Mouse (Mus musculus) cerebellum, adult 9-10 months (tissue): ENCODE results near the gene Tnfrsf11a.
"Not testable (repeated sequence)": the region's sequence is repeated elsewhere in the genome, so short reads cannot be mapped to it uniquely, and the experiment has no call there.

Source experiments
- DNase-seq: peaks from one replicate; pipeline ENCODE4 v3.0.0; 2022

The Tnfrsf11a gene

GRCm38 (mm10) chr1:105786731-105787357 lies 6.3 kb downstream of the Tnfrsf11a start:
- DNase-seq, result no peak

GRCm38 (mm10) chr1:105790103-105790502 lies 9.6 kb downstream of the Tnfrsf11a start:
- DNase-seq, result no peak

- no peak for DNase-seq
Observed at GRCm38 (mm10) chr1:105794670-105795069, 14.2 kb downstream of the Tnfrsf11a start.

DNA sequence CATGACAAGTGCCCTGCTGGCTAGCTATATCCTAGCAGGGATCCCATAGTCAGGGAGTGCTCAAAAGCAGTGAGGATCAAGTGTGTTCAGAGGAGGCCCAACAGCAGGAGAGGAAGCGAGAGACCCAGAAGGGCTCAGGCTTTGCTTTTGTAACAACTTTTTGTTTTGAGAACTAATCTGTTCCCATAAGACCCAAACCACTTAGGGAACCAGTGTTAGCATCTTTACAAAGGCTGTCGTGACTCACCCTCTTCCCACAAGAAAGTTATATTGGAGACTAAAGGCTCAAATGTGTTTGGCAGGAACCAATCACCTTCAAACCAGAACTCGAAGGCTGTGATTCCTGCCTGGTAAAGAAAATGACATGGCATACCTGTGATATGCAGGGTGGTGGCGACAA lies 15.2 kb downstream of the Tnfrsf11a start:
- DNase-seq, result no peak

GRCm38 (mm10) chr1:105800570-105800969 lies 20.1 kb downstream of the Tnfrsf11a start:
- no peak for DNase-seq

DNA sequence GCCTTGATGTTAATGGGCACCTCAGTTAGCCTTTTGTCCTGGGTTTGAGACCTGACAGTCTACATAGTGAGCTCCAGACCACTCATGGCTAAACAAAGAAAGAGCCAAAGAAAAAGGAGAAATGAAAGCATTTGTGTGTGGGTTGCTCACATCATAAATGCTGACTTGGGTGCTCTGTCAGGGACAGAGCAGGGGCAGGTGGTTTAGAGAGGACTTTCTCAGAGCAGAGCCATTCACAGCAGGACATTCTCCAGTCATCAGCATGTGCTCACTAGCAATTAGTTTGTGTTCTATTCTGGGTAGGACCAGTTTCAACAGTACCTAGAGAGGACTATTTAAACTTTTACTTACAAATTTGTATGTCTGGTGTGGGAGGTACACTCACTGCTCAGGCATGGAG lies 20.7 kb downstream of the Tnfrsf11a start:
- DNase-seq, result no peak

- DNase-seq, result no peak
Observed at GRCm38 (mm10) chr1:105802941-105803340, 22.4 kb downstream of the Tnfrsf11a start.

DNA sequence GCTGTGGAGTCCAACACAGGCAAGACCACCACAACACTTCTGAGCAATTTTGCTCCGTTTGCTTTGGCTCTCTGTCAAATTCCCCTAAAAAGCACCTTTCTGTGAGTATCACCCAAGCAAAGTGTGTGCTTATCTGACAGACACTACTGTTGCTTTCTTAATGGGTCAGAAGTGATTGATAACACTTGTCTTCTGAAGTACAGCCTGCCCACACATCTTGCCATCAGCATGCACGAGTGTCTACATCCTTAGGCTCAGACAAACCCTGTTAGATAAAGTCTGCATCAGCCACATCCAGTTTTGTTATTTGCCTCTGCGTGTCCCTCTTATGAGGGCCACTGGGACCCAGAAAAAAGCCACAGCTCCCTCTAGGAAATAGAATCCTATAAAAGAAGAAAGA lies 23.8 kb downstream of the Tnfrsf11a start:
- no peak for DNase-seq

- no peak for DNase-seq
Observed at GRCm38 (mm10) chr1:105805565-105805964, 25.0 kb downstream of the Tnfrsf11a start.

GRCm38 (mm10) chr1:105807028-105807722 lies 26.7 kb downstream of the Tnfrsf11a start:
- DNase-seq, result no peak

DNA sequence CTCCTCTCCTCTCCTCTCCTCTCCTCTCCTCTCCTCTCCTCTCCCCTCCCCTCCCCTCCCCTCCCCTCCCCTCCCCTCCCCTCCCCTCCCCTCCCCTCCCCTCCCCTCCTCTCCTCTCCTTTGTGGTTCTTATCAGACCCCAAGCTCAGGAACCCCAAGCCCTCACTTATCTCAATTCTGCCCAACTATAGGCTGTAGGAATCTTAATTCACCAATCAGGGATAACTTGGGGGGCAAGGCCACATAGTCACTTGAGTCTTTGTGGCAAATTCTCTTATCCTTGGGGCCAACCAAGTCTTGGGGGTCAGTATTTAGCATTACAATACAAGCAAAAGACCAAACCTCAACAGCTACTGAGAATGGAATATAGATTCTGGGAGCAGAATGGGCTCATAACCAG lies 31.5 kb downstream of the Tnfrsf11a start:
- DNase-seq, result not testable (repeated sequence)

- no peak for DNase-seq
Observed at GRCm38 (mm10) chr1:105812960-105813708, 32.6 kb downstream of the Tnfrsf11a start.

DNA sequence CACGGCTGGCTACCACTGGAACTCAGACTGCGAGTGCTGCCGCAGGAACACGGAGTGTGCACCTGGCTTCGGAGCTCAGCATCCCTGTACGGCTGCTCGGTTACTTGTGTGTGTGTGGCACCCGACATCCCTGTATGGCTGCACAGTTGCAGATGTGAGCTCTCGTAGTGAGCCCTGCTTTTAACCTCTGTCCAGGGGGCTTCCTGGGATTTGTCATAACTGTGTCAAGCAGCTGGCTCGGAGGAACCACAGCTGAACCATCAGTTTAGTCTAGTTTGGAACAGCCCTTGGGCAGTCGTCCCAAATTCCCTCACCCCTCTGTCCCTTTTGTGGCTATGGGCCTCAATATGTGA lies 33.2 kb downstream of the Tnfrsf11a start:
- DNase-seq, result no peak

GRCm38 (mm10) chr1:105814402-105815270 lies 34.1 kb downstream of the Tnfrsf11a start:
- DNase-seq, result no peak

DNA sequence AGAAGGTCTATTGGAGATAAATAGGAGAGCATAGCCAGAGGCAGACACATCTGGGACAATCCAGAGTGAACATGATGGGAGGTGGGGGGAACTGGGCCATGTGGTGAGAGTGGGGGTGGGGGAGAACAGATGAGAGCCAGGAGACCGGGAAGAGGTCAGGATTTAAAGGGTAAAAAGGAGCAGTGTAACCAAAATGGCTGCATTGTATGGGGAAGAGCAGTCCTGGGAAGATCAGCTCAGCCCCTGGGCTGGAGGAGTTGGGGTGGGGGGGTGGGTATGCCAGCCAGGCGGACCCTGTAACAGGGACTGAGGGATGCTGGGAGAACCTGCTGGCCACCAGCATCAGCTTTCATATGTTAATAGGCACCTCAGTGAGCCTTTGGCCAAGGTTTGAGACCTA lies 34.8 kb downstream of the Tnfrsf11a start:
- no peak for DNase-seq

- DNase-seq, result no peak
Observed at GRCm38 (mm10) chr1:105815736-105816135, 35.2 kb downstream of the Tnfrsf11a start.

GRCm38 (mm10) chr1:105819031-105819430 lies 38.5 kb downstream of the Tnfrsf11a start:
- DNase-seq, result no peak

- no peak for DNase-seq
Observed at GRCm38 (mm10) chr1:105819740-105820139, 39.2 kb downstream of the Tnfrsf11a start.

DNA sequence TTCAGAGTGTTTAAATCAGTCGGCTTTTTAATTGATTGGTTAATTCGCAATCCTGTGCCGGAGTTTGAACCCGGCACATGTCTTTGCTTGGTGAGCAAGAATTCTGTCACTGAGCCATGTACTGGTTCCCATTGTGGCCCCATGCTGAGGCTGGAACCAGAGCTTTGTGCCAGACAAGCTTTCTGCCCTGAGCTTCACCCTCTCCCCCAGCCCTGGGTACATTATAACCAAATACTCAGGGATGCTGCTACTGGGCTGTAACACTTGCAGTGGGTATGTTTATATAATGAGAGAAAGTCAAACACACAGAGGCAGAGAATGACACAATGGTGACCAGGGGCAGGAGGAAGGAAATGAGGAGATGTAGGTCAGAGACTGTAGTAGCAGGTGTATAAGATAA lies 43.8 kb downstream of the Tnfrsf11a start:
- DNase-seq, result no peak

DNA sequence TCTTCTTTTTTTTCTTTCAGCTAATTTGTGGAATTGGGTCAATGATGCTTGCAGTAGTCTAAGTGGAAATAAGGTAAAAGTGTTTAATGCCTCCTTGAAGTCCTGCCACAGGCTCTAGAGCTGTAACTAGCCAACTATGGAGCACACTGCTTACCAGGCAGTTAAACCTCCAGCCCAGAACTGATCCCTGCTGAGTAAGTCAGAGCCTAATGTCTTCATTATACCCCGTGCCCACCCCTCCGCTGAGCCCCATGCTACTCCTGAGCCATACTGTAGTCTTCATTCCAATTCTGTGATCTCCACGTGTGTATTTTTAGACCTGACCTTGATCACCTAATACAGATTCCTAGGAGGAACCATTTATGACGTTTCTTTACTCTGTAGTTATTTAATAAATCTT lies 44.5 kb downstream of the Tnfrsf11a start:
- DNase-seq, result no peak

DNA sequence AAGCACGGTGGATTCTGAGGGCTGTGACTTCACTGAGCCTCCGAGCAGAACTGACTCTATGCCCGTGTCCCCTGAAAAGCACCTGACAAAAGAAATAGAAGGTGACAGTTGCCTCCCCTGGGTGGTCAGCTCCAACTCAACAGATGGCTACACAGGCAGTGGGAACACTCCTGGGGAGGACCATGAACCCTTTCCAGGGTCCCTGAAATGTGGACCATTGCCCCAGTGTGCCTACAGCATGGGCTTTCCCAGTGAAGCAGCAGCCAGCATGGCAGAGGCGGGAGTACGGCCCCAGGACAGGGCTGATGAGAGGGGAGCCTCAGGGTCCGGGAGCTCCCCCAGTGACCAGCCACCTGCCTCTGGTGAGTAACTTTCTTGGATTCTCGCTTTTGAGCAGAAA lies 46.9 kb downstream of the Tnfrsf11a start:
- DNase-seq, result no peak

- no peak for DNase-seq
Observed at GRCm38 (mm10) chr1:105827786-105828345, 47.3 kb downstream of the Tnfrsf11a start.

GRCm38 (mm10) chr1:105829171-105829570 lies 48.7 kb downstream of the Tnfrsf11a start:
- DNase-seq, result no peak
